Comparison of ENCODE assay signal across 11 mouse cellular contexts in genomic region chr11:118297967-118298366, GRCm38 (mm10). TPM values are rescaled to one million over a fixed set of nuclear protein-coding genes. Genes with fewer than 3 reads are reported as not detected.
DNase-seq lines count a peak whose midpoint lies in the region; TF ChIP-seq lines count a peak whose summit lies in the region.
"Had no signal": no experiment of that assay in that cellular context is flagged by ENCODE, and none has a peak within 500 bp of the region (broad histone marks: within the 10 kb centered on the region; RNA-seq: fewer than 3 reads in every experiment).

No protein-coding gene starts in this region.

- dilution Hi-C loops in CH12.LX (cut with MboI; ENCODE audit: extremely low pct_ligation_motif_present, extremely low pct_unique_long_range_greater_than_20kb, low sequenced_read_pairs): no loop called here

- DNase-seq in layer of hippocampus, adult 2 months (ENCODE audit: low spot score in 2 of 2): no peak
- DNase-seq in layer of hippocampus, adult 18-20 months (ENCODE audit: low spot score in 2 of 2): no peak
- DNase-seq in CH12.LX (ENCODE audit: extremely low read depth) (no peak), ZHBTc4 (ENCODE audit: low read depth, low spot score) (peak; percentile 48)
- DNase-seq in thymus, postnatal 0 days (ENCODE audit: low spot score): peak; percentile 22
- no peak for DNase-seq in urinary bladder, postnatal 14 days (ENCODE audit: low spot score)
- no peak for DNase-seq in layer of hippocampus, postnatal 36 days
- DNase-seq: cerebellum, adult 9-10 months; heart, adult 2 months; heart, postnatal 14 days had no signal

- H3K36me3 ChIP-seq in CH12.LX (replicated peaks in 1 of 2; ENCODE audit: control insufficient read depth in 1 of 2, insufficient read depth in 1 of 2, low read length in 1 of 2): no peaks in the 10 kb centered on the region
- H3K36me3 ChIP-seq: liver, embryonic 15.5 days had no signal

- TF ChIP-seq CTCF in layer of hippocampus, adult 2 months (conservative IDR thresholded peaks at IDR 0.05): peak; percentile 29; the same call in 1 of the 2 replicates
- TF ChIP-seq CTCF in CH12.LX (conservative IDR thresholded peaks at IDR 0.05 in 1 of 2, IDR thresholded peaks at IDR 0.05 in 1 of 2; ENCODE audit: low read depth in 2 of 2, low read length in 2 of 2): peak in 1 of 2 experiments; percentile 50; a peak in 2 of 4 replicates

- peaks cover 12% of the 10 kb centered on the region for H3K9me3 ChIP-seq in CH12.LX (replicated peaks; ENCODE audit: low read length)
- H3K9me3 ChIP-seq: liver, embryonic 15.5 days had no signal

- no peak overlapping the region for H3K4me3 ChIP-seq in layer of hippocampus, adult 2 months
- no peak overlapping the region for H3K4me3 ChIP-seq in CH12.LX (replicated peaks in 1 of 3; ENCODE audit: low read depth in 2 of 3, low read length in 2 of 3, poor library complexity in 1 of 3)
- H3K4me3 ChIP-seq: heart, adult 2 months; liver, embryonic 15.5 days had no signal

- H3K27me3 ChIP-seq in CH12.LX (replicated peaks): peaks cover 86% of the 10 kb centered on the region
- H3K27me3 ChIP-seq: liver, embryonic 15.5 days had no signal

- in situ Hi-C loops in CH12.LX (cut with MboI; ENCODE audit: low pct_ligation_motif_present, low pct_unique_long_range_greater_than_20kb, low sequenced_read_pairs): no loop called here

- no peaks in the 10 kb centered on the region for H3K4me1 ChIP-seq in CH12.LX (ENCODE audit: control insufficient read depth in 1 of 2, insufficient read depth in 2 of 2)
- H3K4me1 ChIP-seq: liver, embryonic 15.5 days had no signal

- no peak overlapping the region for H3K4me2 ChIP-seq in CH12.LX (ENCODE audit: insufficient read depth, low read depth, poor library complexity, severe bottlenecking)
- H3K4me2 ChIP-seq: liver, embryonic 15.5 days had no signal

- no peak overlapping the region for H3K9ac ChIP-seq in CH12.LX (ENCODE audit: insufficient read depth, low read depth)
- H3K9ac ChIP-seq: liver, embryonic 15.5 days had no signal

- TF ChIP-seq POLR2A in CH12.LX (IDR thresholded peaks at IDR 0.05; ENCODE audit: low read depth, low read length): no peak

- no peaks in the 10 kb centered on the region for H3K79me2 ChIP-seq in CH12.LX (replicated peaks; ENCODE audit: control insufficient read depth, extremely low read depth, insufficient read depth, poor library complexity, severe bottlenecking)

- peak; percentile 33 for TF ChIP-seq RAD21 in CH12.LX (IDR thresholded peaks at IDR 0.05; ENCODE audit: low read depth, low read length)

- TF ChIP-seq EP300 in CH12.LX (IDR thresholded peaks at IDR 0.05; ENCODE audit: low read length): no peak

- H3K27ac ChIP-seq in layer of hippocampus, adult 2 months: no peak overlapping the region
- no peak overlapping the region for H3K27ac ChIP-seq in CH12.LX (ENCODE audit: insufficient read depth, low read depth)
- H3K27ac ChIP-seq: heart, adult 2 months; liver, embryonic 15.5 days had no signal

TF ChIP-seq in CH12.LX, 34 proteins besides CTCF, POLR2A, EP300 and RAD21:
- no peak for TF ChIP-seq SIN3A (IDR thresholded peaks at IDR 0.05; ENCODE audit: low read length)
- TF ChIP-seq ETS1 (conservative IDR thresholded peaks at IDR 0.05; ENCODE audit: low read depth, low read length): no peak
- no peak for TF ChIP-seq MXI1 (IDR thresholded peaks at IDR 0.05; ENCODE audit: low read depth, low read length)
- no peak for TF ChIP-seq BHLHE40 (IDR thresholded peaks at IDR 0.05; ENCODE audit: low read depth, low read length)
- no peak for TF ChIP-seq TBP (conservative IDR thresholded peaks at IDR 0.05; ENCODE audit: low read depth, low read length)
- no peak for TF ChIP-seq TCF12 (IDR thresholded peaks at IDR 0.05; ENCODE audit: low read depth, low read length)
- TF ChIP-seq ZKSCAN1 (IDR thresholded peaks at IDR 0.05; ENCODE audit: borderline replicate concordance, low read depth, low read length): no peak
- no peak for TF ChIP-seq PAX5 (IDR thresholded peaks at IDR 0.05; ENCODE audit: low read length)
- TF ChIP-seq NELFE (IDR thresholded peaks at IDR 0.05; ENCODE audit: low read depth, low read length): no peak
- TF ChIP-seq CHD2 (IDR thresholded peaks at IDR 0.05; ENCODE audit: low read length): no peak
- no peak for TF ChIP-seq CHD1 (IDR thresholded peaks at IDR 0.05; ENCODE audit: low read depth, low read length)
- TF ChIP-seq KAT2A (IDR thresholded peaks at IDR 0.05; ENCODE audit: insufficient replicate concordance, low read length): no peak

RNA-seq across cellular contexts. Expression of gene Usp36, which starts 7.9 kb away (rescaled TPM):
- total RNA-seq in layer of hippocampus, adult 2 months (2021): 10 to 100 TPM; 26.5 to 28.5 TPM
- total RNA-seq in layer of hippocampus, adult 18-20 months (2021): 10 to 100 TPM; 25.7 to 28.3 TPM
- total RNA-seq in CH12.LX (2012; rRNA removed): 19.5 and 25.5 TPM in 2 replicates
- 9.8 and 10.7 TPM in 2 replicates for total RNA-seq in CH12.LX (2014; rRNA removed)
- 38.7 and 42.6 TPM in 2 replicates for polyA plus RNA-seq in CH12.LX (2012; ENCODE audit: insufficient read length, low read depth)
- 13.0 and 15.2 TPM in 2 replicates for polyA plus RNA-seq in thymus, postnatal 0 days (2015; fragmentation: Nextera tagmentation; extraction: Ambion mirVana)
- 10 to 100 TPM; 22.5 to 25.5 TPM for total RNA-seq in layer of hippocampus, postnatal 36 days (2021)

RNA-seq across cellular contexts. Expression of gene Cep295nl, which starts 44.3 kb away (rescaled TPM):
- total RNA-seq in layer of hippocampus, adult 2 months (2021): 1 to 10 TPM; 1.1 to 1.6 TPM
- total RNA-seq in layer of hippocampus, adult 18-20 months (2021): 1 to 10 TPM in 1 of 2 experiments, under 1 TPM in 1; 0.61 to 1.2 TPM
- total RNA-seq in CH12.LX (2012; rRNA removed): not detected in 2 replicates
- total RNA-seq in CH12.LX (2014; rRNA removed): not detected in 2 replicates
- polyA plus RNA-seq in CH12.LX (2012; ENCODE audit: insufficient read length, low read depth): not detected in 2 replicates
- polyA plus RNA-seq in thymus, postnatal 0 days (2015; fragmentation: Nextera tagmentation; extraction: Ambion mirVana): 0.21 and 0.30 TPM in 2 replicates
- total RNA-seq in layer of hippocampus, postnatal 36 days (2021): 1 to 10 TPM; 1.2 to 1.4 TPM
- polyA plus RNA-seq: liver, embryonic 15.5 days had no signal

RNA-seq across cellular contexts. Expression of gene Cyth1, which starts 49.6 kb away (rescaled TPM):
- total RNA-seq in layer of hippocampus, adult 2 months (2021): 100 to 1,000 TPM; 101 to 108 TPM
- total RNA-seq in layer of hippocampus, adult 18-20 months (2021): 10 to 100 TPM; 88.0 to 91.7 TPM
- total RNA-seq in CH12.LX (2012; rRNA removed) (47.8 and 49.7 TPM in 2 replicates), CH12.LX (2014; rRNA removed) (108 and 122 TPM in 2 replicates)
- 79.7 and 127 TPM in 2 replicates for polyA plus RNA-seq in CH12.LX (2012; ENCODE audit: insufficient read length, low read depth)
- 44.7 and 46.1 TPM in 2 replicates for polyA plus RNA-seq in thymus, postnatal 0 days (2015; fragmentation: Nextera tagmentation; extraction: Ambion mirVana)
- total RNA-seq in layer of hippocampus, postnatal 36 days (2021): 100 to 1,000 TPM in 1 of 2 experiments, 10 to 100 TPM in 1; 84.3 to 103 TPM

RNA-seq across cellular contexts. Expression of gene Timp2, which starts 57.6 kb away (rescaled TPM):
- 100 to 1,000 TPM; 168 to 196 TPM for total RNA-seq in layer of hippocampus, adult 2 months (2021)
- total RNA-seq in layer of hippocampus, adult 18-20 months (2021): 100 to 1,000 TPM; 201 to 256 TPM
- 0.34 and 0.38 TPM in 2 replicates for total RNA-seq in CH12.LX (2012; rRNA removed)
- total RNA-seq in CH12.LX (2014; rRNA removed): 0.12 TPM in 1 of 2 replicates, not detected in the other
- 0.57 TPM in 1 of 2 replicates, not detected in the other for polyA plus RNA-seq in CH12.LX (2012; ENCODE audit: insufficient read length, low read depth)
- 45.1 and 45.2 TPM in 2 replicates for polyA plus RNA-seq in thymus, postnatal 0 days (2015; fragmentation: Nextera tagmentation; extraction: Ambion mirVana)
- 100 to 1,000 TPM; 187 to 191 TPM for total RNA-seq in layer of hippocampus, postnatal 36 days (2021)

Comparison
In these comparisons a context has a peak if more than half of its experiments do, and no peak if none do; other contexts are left out.
1. DNase-seq: peak in ZHBTc4 (single experiment) and thymus, postnatal 0 days (single experiment); none in layer of hippocampus, adult 2 months (0 of 2), layer of hippocampus, adult 18-20 months (0 of 2), CH12.LX (single experiment), urinary bladder, postnatal 14 days (single experiment) and layer of hippocampus, postnatal 36 days (0 of 2).